Mouse (Mus musculus) stomach, embryonic 15.5 days (tissue): ENCODE results near the gene Prss45. TPM values are rescaled to one million over a fixed set of nuclear protein-coding genes. Genes with fewer than 3 reads are reported as not detected.
"Not testable (repeated sequence)": the region's sequence is repeated elsewhere in the genome, so short reads cannot be mapped to it uniquely, and the experiment has no call there.

Experiments used
- ATAC-seq: fragments of 200-750 bp; cut with Nextera tagmentation; 2 replicates; pipeline ENCODE4 v1.8.0; 2017; ENCODE audit warnings: low read depth, moderate number of reproducible peaks, moderate TSS enrichment; ENCODE audit not compliant: insufficient read depth, low FRiP score
- H3K27ac ChIP-seq: fragments of 300-500 bp; sonication (generic); 2 replicates; pipeline ENCODE4 v1.5.1; 2015; ENCODE audit warnings: mild to moderate bottlenecking, inconsistent platforms
- H3K27me3 ChIP-seq: fragments of 300-500 bp; sonication (generic); replicated peaks from 2 replicates; pipeline ENCODE4 v1.6.1; 2015; ENCODE audit warnings: inconsistent platforms
- H3K36me3 ChIP-seq: fragments of 300-500 bp; sonication (generic); 2 replicates; pipeline ENCODE4 v1.6.1; 2015; ENCODE audit warnings: inconsistent platforms
- H3K4me1 ChIP-seq: fragments of 300-500 bp; sonication (generic); 2 replicates; pipeline ENCODE4 v1.6.1; 2015; ENCODE audit warnings: inconsistent platforms
- H3K4me2 ChIP-seq: fragments of 300-500 bp; sonication (generic); 2 replicates; pipeline ENCODE4 v1.6.1; 2015; ENCODE audit warnings: mild to moderate bottlenecking, inconsistent platforms
- H3K4me3 ChIP-seq: fragments of 300-500 bp; sonication (generic); replicated peaks from 2 replicates; pipeline ENCODE4 v1.5.1; 2015; ENCODE audit warnings: inconsistent platforms
- H3K9ac ChIP-seq: fragments of 300-500 bp; sonication (generic); 2 replicates; pipeline ENCODE4 v1.6.1; 2015; ENCODE audit warnings: inconsistent platforms
- H3K9me3 ChIP-seq: fragments of 300-500 bp; sonication (generic); 2 replicates; pipeline ENCODE4 v1.6.1; 2016; ENCODE audit warnings: inconsistent platforms
- WGBS: fragments of 180-500 bp; shearing (Covaris S2); methylation state at CpG from one replicate; pipeline ENCODE4 v1.1.7; 2015; 5-methylcytosine and 5-hydroxymethylcytosine counted together
- polyA plus RNA-seq: library from polyadenylated mRNA; unstranded; fragments of >200 nt; fragmentation: Nextera tagmentation; extraction: Ambion mirVana; gene quantifications from 2 replicates; pipeline ENCODE4 v1.2.1, GENCODE M21; 2015

Gene Prss45
- not detected in 2 replicates for polyA plus RNA-seq

GRCm38 (mm10) chr9:110834411-110834810 lies at the start of gene Prss45:
Gene Prss45, plus strand, starts transcription at chr9:110834588.
- WGBS, result 74% methylated on average over 19 of the region's 19 CpGs
- no peak within 1 kb of the TSS for H3K27ac ChIP-seq
- no peak for ATAC-seq
- no peak within 1 kb of the TSS; the same call in 1 of the 2 replicates for H3K4me2 ChIP-seq
- no peaks in the 10 kb centered on the region for H3K4me1 ChIP-seq
- H3K36me3 ChIP-seq, result no peaks in the 10 kb centered on the region
- H3K9me3 ChIP-seq, result no peaks in the 10 kb centered on the region
- no peak within 1 kb of the TSS for H3K9ac ChIP-seq
- no peak within 1 kb of the TSS for H3K4me3 ChIP-seq
- H3K27me3 ChIP-seq, result no peaks in the 10 kb centered on the region

- Histone ChIP-seq H3K27ac (no peak overlapping the region), H3K36me3 (no peaks in the 10 kb centered on the region), H3K4me3 (no peak overlapping the region), H3K9me3 (no peaks in the 10 kb centered on the region), H3K4me1 (no peaks in the 10 kb centered on the region), H3K9ac (no peak overlapping the region), H3K27me3 (no peaks in the 10 kb centered on the region), H3K4me2 (no peak overlapping the region)
- ATAC-seq, result no peak
- 85% methylated on average over 3 of the region's 3 CpGs for WGBS
Measured at GRCm38 (mm10) chr9:110788169-110788568, 46.2 kb upstream of the Prss45 start.

GRCm38 (mm10) chr9:110790462-110790861 lies 43.9 kb upstream of the Prss45 start:
- 57% methylated on average over 4 of the region's 4 CpGs for WGBS
- ATAC-seq, result no peak

GRCm38 (mm10) chr9:110797013-110797412 lies 37.4 kb upstream of the Prss45 start:
- Histone ChIP-seq H3K4me2 (no peak overlapping the region), H3K36me3 (no peaks in the 10 kb centered on the region), H3K9ac (no peak overlapping the region), H3K4me3 (no peak overlapping the region), H3K9me3 (no peaks in the 10 kb centered on the region), H3K27ac (no peak overlapping the region), H3K27me3 (no peaks in the 10 kb centered on the region), H3K4me1 (no peaks in the 10 kb centered on the region)
- 76% methylated on average over 10 of the region's 10 CpGs for WGBS
- ATAC-seq, result no peak

More at GRCm38 (mm10) chr9:110790462-110790861, 43.9 kb upstream of the Prss45 start:
- H3K4me1 ChIP-seq, result no peaks in the 10 kb centered on the region
- no peaks in the 10 kb centered on the region for H3K9me3 ChIP-seq
- no peaks in the 10 kb centered on the region for H3K36me3 ChIP-seq
- H3K9ac ChIP-seq, result no peak overlapping the region
- no peak overlapping the region for H3K4me2 ChIP-seq
- H3K27me3 ChIP-seq, result no peaks in the 10 kb centered on the region
- no peak overlapping the region for H3K27ac ChIP-seq
- H3K4me3 ChIP-seq, result no peak overlapping the region

GRCm38 (mm10) chr9:110797866-110798265 lies 36.5 kb upstream of the Prss45 start, which contains the start of gene Prss42:
Gene Prss42, plus strand, starts transcription at chr9:110798166.
- H3K9ac ChIP-seq, result no peak within 1 kb of the TSS
- H3K9me3 ChIP-seq, result no peaks in the 10 kb centered on the region
- no peaks in the 10 kb centered on the region for H3K4me1 ChIP-seq
- H3K27me3 ChIP-seq, result no peaks in the 10 kb centered on the region
- H3K4me3 ChIP-seq, result no peak within 1 kb of the TSS
- WGBS, result 91% methylated on average over 14 of the region's 14 CpGs
- no peak within 1 kb of the TSS for H3K27ac ChIP-seq
- no peak within 1 kb of the TSS for H3K4me2 ChIP-seq
- ATAC-seq, result no peak
- H3K36me3 ChIP-seq, result no peaks in the 10 kb centered on the region

GRCm38 (mm10) chr9:110800834-110801479 lies 33.4 kb upstream of the Prss45 start:
- Histone ChIP-seq H3K27ac (no peak overlapping the region), H3K4me2 (no peak overlapping the region), H3K27me3 (no peaks in the 10 kb centered on the region), H3K4me3 (no peak overlapping the region), H3K36me3 (no peaks in the 10 kb centered on the region), H3K4me1 (no peaks in the 10 kb centered on the region), H3K9me3 (no peaks in the 10 kb centered on the region), H3K9ac (no peak overlapping the region)
- whole genome bisulfite sequencing, result 83% methylated on average over 8 of the region's 8 CpGs
- no peak for ATAC-seq

GRCm38 (mm10) chr9:110803294-110803693 lies 31.1 kb upstream of the Prss45 start:
- H3K9ac ChIP-seq, result no peak overlapping the region
- no peak overlapping the region for H3K27ac ChIP-seq
- 59% methylated on average over 4 of the region's 4 CpGs for WGBS
- H3K4me3 ChIP-seq, result no peak overlapping the region
- no peaks in the 10 kb centered on the region for H3K9me3 ChIP-seq
- H3K4me1 ChIP-seq, result no peaks in the 10 kb centered on the region
- no peak for ATAC-seq
- H3K27me3 ChIP-seq, result no peaks in the 10 kb centered on the region
- no peaks in the 10 kb centered on the region for H3K36me3 ChIP-seq
- no peak overlapping the region for H3K4me2 ChIP-seq

- no peak overlapping the region for H3K9ac ChIP-seq
- no peak overlapping the region for H3K4me3 ChIP-seq
- H3K4me1 ChIP-seq, result no peaks in the 10 kb centered on the region
- no peaks in the 10 kb centered on the region for H3K36me3 ChIP-seq
- no peaks in the 10 kb centered on the region for H3K9me3 ChIP-seq
- no peak for ATAC-seq
- H3K4me2 ChIP-seq, result no peak overlapping the region
- H3K27me3 ChIP-seq, result no peaks in the 10 kb centered on the region
- H3K27ac ChIP-seq, result no peak overlapping the region
- WGBS, result 74% methylated on average over 4 of the region's 4 CpGs
Measured at GRCm38 (mm10) chr9:110810051-110810450, 24.3 kb upstream of the Prss45 start.

GRCm38 (mm10) chr9:110813789-110814188 lies 20.6 kb upstream of the Prss45 start, which contains the start of gene Prss44:
Gene Prss44, plus strand, starts transcription at chr9:110813994.
- ATAC-seq, result no peak
- WGBS, result 57% methylated on average over 18 of the region's 18 CpGs
- Histone ChIP-seq H3K4me1 (no peaks in the 10 kb centered on the region), H3K9ac (no peak within 1 kb of the TSS), H3K4me3 (no peak within 1 kb of the TSS), H3K27ac (no peak within 1 kb of the TSS), H3K36me3 (no peaks in the 10 kb centered on the region), H3K9me3 (no peaks in the 10 kb centered on the region), H3K4me2 (no peak within 1 kb of the TSS), H3K27me3 (no peaks in the 10 kb centered on the region)

GRCm38 (mm10) chr9:110820546-110820945 lies 13.8 kb upstream of the Prss45 start:
- H3K4me2 ChIP-seq, H3K9ac ChIP-seq, ATAC-seq, H3K4me1 ChIP-seq, H3K27ac ChIP-seq, H3K9me3 ChIP-seq, H3K4me3 ChIP-seq, H3K36me3 ChIP-seq, H3K27me3 ChIP-seq: not testable (repeated sequence)

- Histone ChIP-seq H3K27ac (no peak overlapping the region), H3K9me3 (no peaks in the 10 kb centered on the region), H3K36me3 (no peaks in the 10 kb centered on the region), H3K9ac (no peak overlapping the region), H3K4me1 (no peaks in the 10 kb centered on the region), H3K4me3 (no peak overlapping the region), H3K27me3 (no peaks in the 10 kb centered on the region), H3K4me2 (no peak overlapping the region)
- 75% methylated on average over 7 of the region's 7 CpGs for WGBS
- no peak for ATAC-seq
Measured at GRCm38 (mm10) chr9:110821436-110821835, 13.0 kb upstream of the Prss45 start.

- 71% methylated on average over 4 of the region's 4 CpGs for WGBS
Measured at GRCm38 (mm10) chr9:110825426-110825825, 9.0 kb upstream of the Prss45 start.

GRCm38 (mm10) chr9:110825832-110826231 lies 8.6 kb upstream of the Prss45 start:
- Histone ChIP-seq H3K4me2 (no peak overlapping the region), H3K9ac (no peak overlapping the region), H3K4me3 (no peak overlapping the region), H3K27ac (no peak overlapping the region), H3K36me3 (no peaks in the 10 kb centered on the region), H3K9me3 (no peaks in the 10 kb centered on the region), H3K4me1 (no peaks in the 10 kb centered on the region), H3K27me3 (no peaks in the 10 kb centered on the region)
- no peak for ATAC-seq
- WGBS, result 60% methylated on average over 7 of the region's 7 CpGs

More at GRCm38 (mm10) chr9:110825426-110825825, 9.0 kb upstream of the Prss45 start:
- H3K4me1 ChIP-seq, result no peaks in the 10 kb centered on the region
- H3K4me2 ChIP-seq, result no peak overlapping the region
- no peak overlapping the region for H3K27ac ChIP-seq
- no peaks in the 10 kb centered on the region for H3K9me3 ChIP-seq
- no peaks in the 10 kb centered on the region for H3K36me3 ChIP-seq
- no peaks in the 10 kb centered on the region for H3K27me3 ChIP-seq
- ATAC-seq, result no peak
- H3K9ac ChIP-seq, result no peak overlapping the region
- no peak overlapping the region for H3K4me3 ChIP-seq
